Mouse (Mus musculus) embryo, embryonic 11 days (tissue): ENCODE data around the gene Nkx6-2.

Source experiments
- DNase-seq: peaks from one replicate; pipeline ENCODE4 v3.0.0-alpha.2; 2015

Nkx6-2 gene

GRCm38 (mm10) chr7:139566533-139566932 is 16.1 kb downstream of the Nkx6-2 start:
- no peak for DNase-seq

- no peak for DNase-seq
These were observed 16.6 kb downstream of the Nkx6-2 start for GRCm38 (mm10) chr7:139565998-139566397.

GRCm38 (mm10) chr7:139564161-139564560 is 18.4 kb downstream of the Nkx6-2 start:
- DNase-seq = no peak

GRCm38 (mm10) chr7:139563425-139563824 is 19.2 kb downstream of the Nkx6-2 start:
- DNase-seq = no peak

GRCm38 (mm10) chr7:139559659-139560058 is 22.9 kb downstream of the Nkx6-2 start:
- no peak for DNase-seq

GRCm38 (mm10) chr7:139556746-139557526 is 25.7 kb downstream of the Nkx6-2 start:
- DNase-seq = peak; percentile 30

GRCm38 (mm10) chr7:139556331-139556730 is 26.3 kb downstream of the Nkx6-2 start:
- DNase-seq = peak; percentile 34

- DNase-seq = no peak
These were observed 31.1 kb downstream of the Nkx6-2 start for GRCm38 (mm10) chr7:139551519-139551918.

GRCm38 (mm10) chr7:139550086-139550783 is 32.4 kb downstream of the Nkx6-2 start:
- DNase-seq = no peak

GRCm38 (mm10) chr7:139547325-139547724 is 35.3 kb downstream of the Nkx6-2 start:
- DNase-seq = no peak

- peak; percentile 52 for DNase-seq
These were observed 37.6 kb downstream of the Nkx6-2 start for GRCm38 (mm10) chr7:139544706-139545625.

GRCm38 (mm10) chr7:139541422-139541821 is 41.2 kb downstream of the Nkx6-2 start:
- no peak for DNase-seq

- DNase-seq = no peak
These were observed 42.0 kb downstream of the Nkx6-2 start for GRCm38 (mm10) chr7:139540601-139541000.

- no peak for DNase-seq
These were observed 44.1 kb downstream of the Nkx6-2 start for GRCm38 (mm10) chr7:139538541-139538940.

- no peak for DNase-seq
These were observed 44.8 kb downstream of the Nkx6-2 start for GRCm38 (mm10) chr7:139537831-139538230.

GRCm38 (mm10) chr7:139536831-139537230 is 45.8 kb downstream of the Nkx6-2 start:
- DNase-seq = no peak

- no peak for DNase-seq
These were observed 46.3 kb downstream of the Nkx6-2 start for GRCm38 (mm10) chr7:139536331-139536730.

- DNase-seq = no peak
These were observed 51.2 kb downstream of the Nkx6-2 start for GRCm38 (mm10) chr7:139531428-139531801.

GRCm38 (mm10) chr7:139530591-139531427 is 51.8 kb downstream of the Nkx6-2 start:
- DNase-seq = peak; percentile 61
